ENCODE assay signal across 11 mouse cellular contexts in the genomic region with DNA sequence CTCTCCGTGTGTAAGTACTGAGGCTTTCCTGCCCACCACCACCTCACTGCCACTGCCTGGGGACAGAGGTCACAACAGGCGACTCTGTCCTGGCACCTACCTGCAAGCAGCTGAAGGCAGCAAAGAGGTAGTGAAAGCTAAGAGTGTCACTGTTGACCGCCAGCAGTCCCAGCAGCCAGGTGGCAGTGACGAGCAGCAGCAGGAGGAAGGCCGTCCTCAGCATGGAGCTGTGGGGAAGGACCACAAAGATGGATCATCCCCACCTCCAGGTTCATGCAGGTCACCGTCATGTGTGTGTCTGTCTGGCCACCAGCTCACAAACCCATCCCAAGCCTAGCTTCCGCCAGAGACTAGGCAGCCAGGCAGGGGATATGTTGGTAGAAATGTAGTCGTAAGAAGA. TPM values are rescaled to one million over a fixed set of nuclear protein-coding genes. Genes with fewer than 3 reads are reported as not detected.
DNase-seq lines count a peak whose midpoint lies in the region; ATAC-seq and TF ChIP-seq lines count a peak whose summit lies in the region.
"Had no signal": no experiment of that assay in that cellular context is flagged by ENCODE, and none has a peak within 500 bp of the region (broad histone marks: within the 10 kb centered on the region; RNA-seq: fewer than 3 reads in every experiment).

No protein-coding gene starts in this region.

- no peaks in the 10 kb centered on the region for H3K27me3 ChIP-seq in kidney, embryonic 16.5 days (ENCODE audit: insufficient read depth, low read length)
- H3K27me3 ChIP-seq in E14TG2a.4 (ENCODE audit: insufficient read depth, low read length), result no peaks in the 10 kb centered on the region
- H3K27me3 ChIP-seq: embryonic facial prominence, embryonic 12.5 days; neural tube, embryonic 12.5 days had no signal

- peak; percentile 35 for TF ChIP-seq CTCF in E14TG2a.4 (conservative IDR thresholded peaks at IDR 0.05; ENCODE audit: low read length)
- peak; percentile 93 for TF ChIP-seq CTCF in embryonic fibroblast, embryonic 13.5 days (IDR thresholded peaks at IDR 0.05; ENCODE audit: borderline replicate concordance, insufficient read depth, low read length)

- TF ChIP-seq POLR2A in embryonic fibroblast, embryonic 13.5 days (IDR thresholded peaks at IDR 0.05; ENCODE audit: low read depth, low read length), result no peak

- H3K4me3 ChIP-seq in kidney, embryonic 16.5 days (ENCODE audit: low read length), result no peak overlapping the region
- no peak overlapping the region for H3K4me3 ChIP-seq in E14TG2a.4 (replicated peaks; ENCODE audit: low read length)
- H3K4me3 ChIP-seq in embryonic fibroblast, embryonic 13.5 days (ENCODE audit: insufficient read depth, low read length), result no peak overlapping the region
- H3K4me3 ChIP-seq: embryonic facial prominence, embryonic 12.5 days; neural tube, embryonic 12.5 days had no signal

- no peak overlapping the region for H3K27ac ChIP-seq in kidney, embryonic 16.5 days (ENCODE audit: low read length)
- H3K27ac ChIP-seq in embryonic fibroblast, embryonic 13.5 days (ENCODE audit: insufficient read depth, low read length), result no peak overlapping the region
- H3K27ac ChIP-seq: embryonic facial prominence, embryonic 12.5 days; neural tube, embryonic 12.5 days had no signal

- 78% methylated on average over 8 of the region's 8 CpGs for WGBS in kidney, embryonic 16.5 days

- peak; percentile 17 to 45 for DNase-seq in kidney, postnatal 36 days
- DNase-seq in 416B (ENCODE audit: low read depth), result peak; percentile 23
- DNase-seq in embryo, embryonic 9.5 days (ENCODE audit: extremely low spot score), result no peak
- no peak for DNase-seq in adrenal gland, adult 2 months
- DNase-seq: kidney, adult 11 months; thymus, postnatal 14 days had no signal

- peaks cover 5% of the 10 kb centered on the region; the same call in 1 of the 2 replicates for H3K4me1 ChIP-seq in kidney, embryonic 16.5 days (ENCODE audit: insufficient read depth, low read length)
- H3K4me1 ChIP-seq in E14TG2a.4 (replicated peaks; ENCODE audit: low read depth, low read length), result peaks cover 57% of the 10 kb centered on the region
- H3K4me1 ChIP-seq in embryonic fibroblast, embryonic 13.5 days (ENCODE audit: control insufficient read depth, insufficient read depth, low read length), result no peaks in the 10 kb centered on the region
- H3K4me1 ChIP-seq: embryonic facial prominence, embryonic 12.5 days; neural tube, embryonic 12.5 days had no signal

- H3K4me2 ChIP-seq in kidney, embryonic 16.5 days (replicated peaks; ENCODE audit: low read depth, low read length), result no peak overlapping the region
- H3K4me2 ChIP-seq: embryonic facial prominence, embryonic 12.5 days; neural tube, embryonic 12.5 days had no signal

- no peaks in the 10 kb centered on the region for H3K9me3 ChIP-seq in kidney, embryonic 16.5 days (ENCODE audit: low read length)
- H3K9me3 ChIP-seq in E14TG2a.4 (ENCODE audit: low read length), result no peaks in the 10 kb centered on the region
- H3K9me3 ChIP-seq: embryonic facial prominence, embryonic 12.5 days; neural tube, embryonic 12.5 days had no signal

- ATAC-seq in kidney, embryonic 16.5 days (ENCODE audit: low FRiP score, low TSS enrichment), result no peak

- peaks cover 9% of the 10 kb centered on the region; the same call in 1 of the 2 replicates for H3K36me3 ChIP-seq in kidney, embryonic 16.5 days (ENCODE audit: insufficient read depth, low read length)
- peaks cover 28% of the 10 kb centered on the region for H3K36me3 ChIP-seq in E14TG2a.4 (ENCODE audit: insufficient read depth, low read length)

- H3K9ac ChIP-seq in kidney, embryonic 16.5 days (replicated peaks; ENCODE audit: low read length), result no peak overlapping the region
- H3K9ac ChIP-seq: embryonic facial prominence, embryonic 12.5 days; neural tube, embryonic 12.5 days had no signal

RNA-seq across cellular contexts. Expression of a gene that starts 24.7 kb away (rescaled TPM):
- 51.8 and 53.2 TPM in 2 replicates for polyA plus RNA-seq in kidney, embryonic 16.5 days (2015; fragmentation: Nextera tagmentation; extraction: Ambion mirVana)
- polyA plus RNA-seq in embryonic fibroblast, embryonic 13.5 days (2011; ENCODE audit: insufficient read length, low read depth, missing spikeins), result 16.6 and 20.0 TPM in 2 replicates
- total RNA-seq in adrenal gland, adult 2 months (2021), result 10 to 100 TPM; 19.8 to 27.6 TPM
- 9.8 and 16.1 TPM in 2 replicates for polyA plus RNA-seq in adrenal gland, adult 2 months (2012; rRNA removed)

RNA-seq across cellular contexts. Expression of a gene that starts 44.3 kb away (rescaled TPM):
- polyA plus RNA-seq in kidney, embryonic 16.5 days (2015; fragmentation: Nextera tagmentation; extraction: Ambion mirVana), result 31.0 and 33.1 TPM in 2 replicates
- polyA plus RNA-seq in embryonic fibroblast, embryonic 13.5 days (2011; ENCODE audit: insufficient read length, low read depth, missing spikeins), result 34.8 and 40.9 TPM in 2 replicates
- total RNA-seq in adrenal gland, adult 2 months (2021), result 1 to 10 TPM in 1 of 2 experiments, under 1 TPM in 1; 0.66 to 1.1 TPM
- polyA plus RNA-seq in adrenal gland, adult 2 months (2012; rRNA removed), result 2.0 and 2.9 TPM in 2 replicates

Comparison
In these comparisons a context has a peak if more than half of its experiments do, and no peak if none do; other contexts are left out.
1. DNase-seq: peak in kidney, postnatal 36 days (2 of 2) and 416B (single experiment); none in embryo, embryonic 9.5 days (single experiment) and adrenal gland, adult 2 months (single experiment).